Mouse (Mus musculus) lung, postnatal 0 days (tissue): Measurements from ENCODE around the gene Sult5a1.

Experiments
- CTCF ChIP-seq: IDR thresholded peaks from 2 replicates; pipeline ENCODE4 v1.5.1; 2016; ENCODE audit warnings: antibody characterized with exemption, mild to moderate bottlenecking
- EP300 ChIP-seq: IDR thresholded peaks from 2 replicates; pipeline ENCODE4 v1.6.1; 2016; ENCODE audit warnings: antibody characterized with exemption, mild to moderate bottlenecking, control low read depth

- TF ChIP-seq CTCF: no peak
- no peak for TF ChIP-seq EP300
These were observed 36.1 kb downstream of the Sult5a1 start for GRCm38 (mm10) chr8:123122059-123122458.
